Mouse (Mus musculus) embryo, embryonic 11.5 days (tissue): ENCODE measurements at regions not wholly inside any gene's neighbourhood (a gene's known extent, or its start where the extent isn't known, plus 50 kb on each side); places are given as distances from the start of the nearest gene placed in this dataset.
A peak's percentile ranks its signal among the peaks of the same experiment; 100 is the strongest.

Source experiments
- DNase-seq: peaks from one replicate; pipeline ENCODE4 v3.0.0-alpha.2; 2012; ENCODE audit warnings: low read depth, low spot score

DNA sequence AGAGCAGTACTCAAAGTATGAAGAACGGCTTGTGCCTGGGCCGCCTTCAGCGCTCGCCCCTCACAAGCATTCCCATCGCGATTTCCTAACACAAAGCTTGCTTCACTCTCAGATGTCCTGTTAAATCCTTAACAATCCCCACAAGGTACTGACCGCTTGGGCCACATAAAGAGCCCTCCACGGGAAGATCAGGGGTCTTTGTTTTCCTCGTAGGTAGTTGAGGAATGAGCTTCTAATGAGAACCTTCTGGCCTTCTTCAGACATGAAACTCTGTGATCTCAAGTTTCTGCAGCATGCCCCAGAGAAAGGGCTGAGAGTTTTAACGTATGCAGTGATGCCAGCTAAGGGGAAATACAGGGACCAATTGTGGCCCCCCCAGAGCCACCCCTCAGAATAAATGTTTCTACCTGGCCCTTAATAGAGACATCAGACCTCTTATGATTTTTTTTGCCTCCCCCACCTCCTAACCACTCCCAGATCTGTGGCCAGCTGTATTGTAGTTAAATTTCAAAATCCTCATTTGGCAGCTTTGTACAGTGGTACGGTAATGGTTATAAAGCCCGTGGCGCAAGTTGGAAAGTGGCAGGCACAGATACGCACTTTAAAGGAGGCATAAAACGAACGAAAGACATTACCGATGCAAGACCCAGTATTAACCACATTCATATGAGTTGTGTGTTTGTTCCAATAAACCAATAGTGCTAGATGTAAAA is 618.6 kb downstream of the Epha4 start:
- DNase-seq = peak; percentile 22

DNA sequence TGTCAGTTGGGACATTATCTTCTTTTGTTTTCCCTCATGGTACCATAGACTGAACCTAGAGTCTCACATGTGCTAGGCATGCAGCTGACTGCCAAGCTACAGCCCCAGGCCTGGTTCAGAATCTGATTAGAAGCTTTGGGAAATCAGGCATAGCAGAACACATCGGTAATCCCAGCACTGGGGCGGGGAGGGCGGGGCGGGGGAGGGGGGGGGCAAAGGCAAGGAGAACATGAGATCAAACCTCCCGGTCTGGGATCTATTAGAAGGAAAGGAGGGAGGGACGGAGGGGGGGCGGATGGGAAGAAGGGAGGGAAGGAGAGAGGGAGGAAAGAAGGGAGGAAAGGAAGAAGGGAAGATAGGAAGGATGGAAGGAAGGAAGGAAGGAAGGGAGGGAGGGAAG is 617.5 kb downstream of the Epha4 start:
- no peak for DNase-seq

DNA sequence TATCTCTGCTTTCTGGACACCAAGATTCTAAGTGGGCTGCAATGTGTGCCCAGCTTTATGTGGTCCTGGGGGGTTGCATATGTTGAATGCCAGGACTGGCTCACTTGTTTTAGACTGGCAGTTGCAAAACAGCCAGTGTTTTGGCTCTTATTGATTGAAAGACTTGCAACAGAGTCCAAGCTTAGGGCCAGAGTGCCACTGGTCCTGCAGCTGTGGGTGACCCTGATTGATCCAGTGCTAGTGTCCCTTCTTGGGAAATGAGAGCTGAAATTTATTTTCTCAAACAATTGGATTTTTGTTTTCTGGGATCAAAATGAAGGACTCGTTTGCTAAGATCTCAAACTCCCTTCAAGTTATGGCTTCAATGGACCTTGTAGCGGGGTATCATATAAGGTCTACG is 603.4 kb downstream of the Epha4 start:
- DNase-seq = no peak

DNA sequence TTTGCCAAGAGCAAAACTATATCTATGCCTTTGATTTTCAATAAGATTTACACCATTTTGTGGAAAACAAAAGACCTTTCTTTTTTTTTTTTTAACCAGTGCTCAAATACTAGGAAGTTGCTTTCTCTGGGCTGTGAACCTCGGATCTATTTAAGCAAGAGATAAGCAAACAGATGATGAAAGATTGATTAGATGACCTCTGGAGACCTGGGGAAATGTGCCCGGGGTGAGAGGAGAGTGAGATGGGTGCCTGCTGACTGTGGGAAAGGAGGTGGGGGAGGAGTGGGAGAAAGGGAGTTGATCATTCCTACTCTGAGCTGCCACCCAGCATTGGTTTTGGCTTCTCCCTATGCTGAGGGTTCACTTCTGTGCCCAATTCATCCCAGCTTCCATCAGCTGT is 595.3 kb downstream of the Epha4 start:
- no peak for DNase-seq

DNA sequence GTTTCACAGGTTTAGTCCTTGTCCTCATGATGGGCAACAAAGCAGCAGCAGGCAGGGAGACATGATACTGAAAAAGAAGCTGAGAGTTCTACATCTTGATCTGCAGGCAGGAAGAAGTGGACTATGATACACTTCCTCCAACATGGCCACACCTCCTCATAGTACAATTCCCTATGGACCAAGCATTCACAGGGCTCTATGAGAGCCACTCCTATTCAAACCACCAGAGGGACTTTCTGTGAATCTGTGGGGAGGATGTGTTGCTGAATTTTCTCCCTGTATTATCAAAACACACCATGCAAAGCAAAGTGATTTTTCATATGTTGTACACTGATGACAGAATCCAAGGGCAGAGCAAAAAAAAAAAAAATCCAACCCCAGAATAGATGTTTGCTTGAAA is 594.3 kb downstream of the Epha4 start:
- DNase-seq = no peak

DNA sequence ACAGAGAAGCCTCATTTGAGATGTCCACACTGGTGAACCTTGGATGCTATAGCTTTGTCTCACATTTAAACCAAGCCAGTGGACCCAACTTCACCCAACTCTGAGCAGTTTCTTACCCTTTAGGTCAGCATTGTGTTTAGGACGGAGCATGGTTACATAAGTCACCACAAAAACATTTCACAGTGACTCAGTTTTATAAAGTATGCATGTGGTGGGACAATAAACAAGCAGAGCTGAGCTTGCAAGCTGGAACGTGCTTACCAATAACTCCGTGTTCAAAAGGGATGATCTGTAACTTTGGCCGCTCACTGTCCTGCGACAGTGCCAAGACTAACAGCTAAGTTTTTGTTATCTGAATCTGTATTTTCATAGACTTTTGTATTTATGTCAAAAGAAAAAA is 587.8 kb downstream of the Epha4 start:
- no peak for DNase-seq

DNA sequence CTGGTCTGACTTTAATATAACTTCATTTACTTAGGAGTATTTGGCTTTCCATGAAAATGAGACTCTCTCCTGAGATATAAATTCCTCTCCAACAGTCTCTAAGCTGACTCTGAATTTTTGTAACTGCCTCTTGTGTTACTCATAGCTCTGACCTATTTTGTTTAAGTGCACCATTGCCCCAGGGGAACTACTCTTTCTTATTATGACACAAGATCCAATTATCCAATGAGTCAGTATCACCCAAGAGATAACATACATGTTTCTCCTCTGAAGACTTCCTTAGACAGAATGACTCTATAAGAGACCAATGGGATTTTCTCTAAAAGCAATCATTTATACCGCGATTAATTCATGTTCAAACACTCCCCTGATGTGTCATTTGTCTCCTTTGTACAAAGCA is 586.9 kb downstream of the Epha4 start:
- DNase-seq = no peak

DNA sequence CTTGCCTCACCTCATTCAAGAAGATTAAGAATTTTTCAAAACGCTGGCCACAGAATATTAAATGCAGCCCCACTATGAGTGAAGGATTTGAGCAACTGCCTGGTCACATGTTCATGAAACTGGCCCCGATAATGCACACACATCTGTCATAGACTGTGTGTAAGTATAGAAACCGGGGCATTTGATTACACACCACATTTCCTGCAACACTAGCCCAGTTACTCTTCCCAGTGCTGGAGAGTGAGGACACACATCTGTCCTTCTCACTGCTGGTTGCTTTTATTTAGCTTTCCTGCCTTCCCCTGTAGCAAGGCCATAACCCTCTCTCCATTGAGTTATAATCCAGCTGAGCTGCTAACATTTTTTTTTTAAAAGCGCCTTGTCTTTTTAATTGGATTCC is 581.4 kb downstream of the Epha4 start:
- DNase-seq = no peak

DNA sequence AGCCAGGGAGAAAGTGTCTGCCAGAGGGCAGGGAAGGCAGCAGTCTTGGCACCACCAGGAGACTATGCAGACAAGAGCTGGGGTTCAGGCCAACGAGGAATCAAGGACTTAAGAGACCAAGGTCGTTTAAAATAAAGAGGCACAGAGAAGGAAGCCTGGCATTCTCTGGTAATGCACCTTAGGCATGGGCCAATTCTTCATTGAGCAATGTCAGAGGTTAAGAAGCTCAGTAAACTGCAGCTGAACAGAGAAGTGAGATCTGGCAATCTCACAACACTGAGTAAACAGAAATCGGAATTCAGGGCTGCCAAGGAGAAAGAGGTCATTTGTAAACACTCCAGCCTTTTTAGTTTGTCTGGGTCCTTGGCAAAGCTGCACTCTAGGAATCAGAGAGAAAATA is 572.2 kb downstream of the Epha4 start:
- DNase-seq = no peak

DNA sequence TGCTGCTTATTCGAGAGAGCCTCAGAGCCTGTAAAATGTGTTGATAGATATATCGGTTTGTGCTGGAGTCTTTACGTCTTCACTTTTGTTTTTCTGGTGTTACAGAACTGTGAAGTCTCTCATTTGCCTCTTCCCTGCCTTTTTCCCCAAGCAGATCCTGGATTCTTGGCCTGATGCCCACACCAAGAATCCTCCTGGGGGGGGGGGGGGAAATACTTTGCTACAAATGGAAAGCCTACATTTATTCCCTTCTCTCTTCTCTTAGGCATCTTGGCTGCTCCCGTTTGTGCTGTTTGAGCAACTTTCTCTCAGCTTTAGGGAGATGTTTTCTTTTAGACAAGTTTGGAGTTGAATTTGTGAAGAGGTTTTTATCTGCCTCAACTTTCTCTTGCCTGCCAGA is 570.8 kb downstream of the Epha4 start:
- no peak for DNase-seq

DNA sequence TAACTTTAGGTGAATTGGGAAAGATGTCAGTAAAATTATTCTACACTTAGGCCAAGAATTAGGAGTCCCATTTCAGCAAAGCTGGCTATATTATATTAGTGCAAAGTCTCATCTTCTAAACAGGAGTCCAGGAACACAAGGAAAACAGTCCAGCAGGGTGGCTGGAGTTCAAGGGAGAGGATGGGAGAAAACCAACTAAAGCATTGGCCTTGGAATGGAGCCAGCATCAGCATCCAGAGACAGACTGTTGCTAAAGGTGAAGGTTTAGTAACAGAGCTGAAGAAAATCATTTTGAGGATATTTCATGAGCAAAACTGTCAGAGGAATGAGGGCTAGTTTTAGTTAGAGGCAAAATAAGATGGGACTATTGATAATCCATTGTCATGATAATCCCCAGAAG is 559.9 kb downstream of the Epha4 start:
- no peak for DNase-seq

DNA sequence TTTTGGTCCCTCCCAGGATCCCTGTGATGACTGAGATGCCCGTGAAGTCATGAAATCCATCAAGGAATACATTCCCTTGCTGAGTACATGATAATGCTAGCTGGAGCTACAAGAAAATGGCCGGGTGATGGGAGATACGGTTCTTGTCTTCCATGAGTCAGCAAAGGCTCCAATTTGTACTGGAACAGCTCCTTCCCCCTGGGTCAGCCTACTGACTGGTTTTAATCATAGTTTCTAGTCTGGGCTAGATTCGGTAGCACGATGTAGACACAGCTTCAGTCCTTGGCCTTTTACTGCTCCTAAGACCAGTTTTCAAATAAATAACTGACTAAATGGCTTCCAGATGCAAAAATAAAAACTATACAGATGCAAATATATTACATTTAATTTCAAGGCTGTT is 557.5 kb downstream of the Epha4 start:
- DNase-seq = no peak

DNA sequence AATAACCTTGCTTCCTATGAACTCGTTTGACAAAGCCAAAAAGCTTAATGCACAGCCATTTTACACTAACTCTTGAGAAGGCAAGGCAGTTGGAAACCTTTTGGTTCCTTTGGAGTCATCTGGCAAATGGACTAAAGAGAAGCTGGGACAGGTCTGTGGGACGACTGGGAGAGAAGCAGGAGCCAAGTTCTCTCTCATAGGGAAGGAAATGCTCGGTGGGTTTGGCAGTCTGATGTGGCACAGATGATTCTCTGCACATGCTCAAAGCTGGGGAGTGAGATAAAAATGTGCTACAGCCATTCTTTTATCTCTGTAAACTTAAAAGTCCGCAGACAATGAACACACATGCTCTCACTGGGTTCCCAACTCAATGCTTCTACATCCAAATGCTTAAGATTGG is 556.2 kb downstream of the Epha4 start:
- DNase-seq = no peak

DNA sequence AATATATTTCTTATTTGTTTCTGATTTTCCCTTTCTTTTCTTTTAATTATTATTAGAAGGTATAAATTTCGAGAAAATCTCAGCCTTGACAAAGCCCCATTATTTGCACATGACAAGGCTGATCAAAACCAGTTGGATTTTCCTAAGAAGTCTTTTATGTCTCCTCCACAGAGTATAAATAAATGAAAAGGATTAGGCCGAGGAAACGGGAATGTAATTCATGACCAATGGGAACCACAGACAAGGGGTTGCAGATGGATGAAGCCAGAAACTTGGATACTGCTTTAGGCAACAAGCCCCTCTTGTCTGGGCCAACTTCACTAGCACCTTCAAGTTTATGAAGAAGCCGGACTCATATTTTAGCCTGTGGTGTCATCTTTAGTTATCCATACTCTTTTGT is 542.4 kb downstream of the Epha4 start:
- DNase-seq = no peak

DNA sequence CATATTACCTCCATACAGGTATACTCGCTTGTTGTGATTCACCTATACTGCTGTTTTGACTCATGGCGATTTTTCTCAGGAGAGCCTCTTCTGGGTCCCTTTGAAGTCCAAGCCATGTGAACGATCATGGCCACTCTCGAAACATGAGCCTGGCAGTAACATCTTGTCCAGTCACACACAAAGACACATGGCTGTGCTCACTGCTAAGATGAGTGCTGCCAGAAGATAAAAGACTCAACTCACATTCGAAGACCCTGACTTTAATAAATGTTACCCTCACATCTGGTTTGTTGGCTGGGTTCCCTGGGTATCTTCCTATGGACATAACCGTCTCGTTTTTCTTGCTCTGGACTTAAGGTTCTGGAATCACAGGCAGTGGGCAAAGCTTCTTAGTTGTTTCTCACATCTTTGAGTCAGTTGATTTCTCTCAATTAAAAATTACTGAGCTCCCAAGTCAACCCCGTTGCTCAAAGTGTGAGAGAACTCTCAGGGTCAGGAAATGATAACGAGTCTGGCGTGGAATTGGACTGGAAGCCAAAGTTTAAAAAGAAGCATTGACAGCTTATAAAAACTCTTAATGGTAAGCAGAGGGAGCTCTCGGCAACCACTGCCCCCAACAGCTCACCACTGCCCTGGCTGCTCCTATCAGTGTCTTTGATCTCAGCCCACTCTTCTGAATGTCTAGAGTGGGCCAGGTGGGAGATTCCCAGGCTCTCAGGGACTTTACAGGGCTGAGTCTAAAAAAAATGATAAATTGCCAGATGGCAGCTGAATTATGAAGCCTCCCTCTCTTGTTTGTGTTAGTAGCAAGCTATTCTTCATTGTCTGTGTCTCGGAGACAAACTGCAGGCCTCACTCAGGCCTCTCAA is 539.6 kb downstream of the Epha4 start:
- DNase-seq = no peak

DNA sequence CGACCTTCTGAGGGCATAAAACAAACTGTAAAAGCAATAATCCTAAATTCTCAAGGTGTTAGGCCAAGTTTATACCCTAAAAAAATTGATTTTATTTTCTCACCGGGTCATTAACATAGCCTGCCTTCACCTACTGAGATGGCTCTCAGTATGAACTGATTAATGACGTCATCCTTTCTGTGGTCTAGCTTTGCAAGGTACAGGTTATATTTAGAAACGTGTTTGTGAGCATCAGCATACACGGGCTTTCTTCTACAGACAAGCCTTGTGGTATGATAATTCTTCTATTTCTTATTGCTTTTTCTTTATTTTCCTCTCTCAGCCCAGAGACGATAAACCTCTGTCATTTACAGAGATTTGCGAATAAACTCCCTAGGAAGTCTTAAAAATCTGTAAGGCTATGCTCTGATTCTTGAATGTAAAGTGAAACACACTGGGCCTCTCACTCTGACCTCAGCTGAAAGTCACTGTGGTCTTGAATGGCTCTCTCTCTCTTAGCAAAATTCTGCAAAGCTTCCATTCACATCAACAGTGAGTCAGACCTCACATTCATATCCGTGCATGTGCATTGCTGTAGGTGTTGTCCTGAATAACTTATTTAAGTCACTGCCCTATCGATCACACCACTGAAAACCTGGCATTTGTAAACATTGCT is 534.3 kb downstream of the Epha4 start:
- DNase-seq = no peak

DNA sequence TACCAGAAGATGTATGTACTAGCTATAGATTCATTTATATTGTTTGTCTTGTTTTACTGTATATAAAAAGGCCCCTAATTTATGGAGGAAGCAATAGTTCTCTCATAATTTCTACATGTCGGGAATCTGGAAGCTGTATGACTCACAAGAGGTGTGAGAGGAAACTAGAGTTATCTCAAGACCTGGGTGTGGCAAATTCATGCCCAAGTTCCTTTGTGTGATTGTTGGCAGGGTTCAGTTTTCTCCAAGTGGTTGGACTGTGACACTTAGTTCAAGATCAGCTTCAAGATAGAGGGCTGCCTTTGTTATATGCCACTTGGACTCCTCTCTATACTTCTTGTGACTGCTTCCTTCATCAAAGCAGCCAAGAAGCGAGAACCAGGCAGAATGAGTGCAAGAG is 521.1 kb downstream of the Epha4 start:
- no peak for DNase-seq

DNA sequence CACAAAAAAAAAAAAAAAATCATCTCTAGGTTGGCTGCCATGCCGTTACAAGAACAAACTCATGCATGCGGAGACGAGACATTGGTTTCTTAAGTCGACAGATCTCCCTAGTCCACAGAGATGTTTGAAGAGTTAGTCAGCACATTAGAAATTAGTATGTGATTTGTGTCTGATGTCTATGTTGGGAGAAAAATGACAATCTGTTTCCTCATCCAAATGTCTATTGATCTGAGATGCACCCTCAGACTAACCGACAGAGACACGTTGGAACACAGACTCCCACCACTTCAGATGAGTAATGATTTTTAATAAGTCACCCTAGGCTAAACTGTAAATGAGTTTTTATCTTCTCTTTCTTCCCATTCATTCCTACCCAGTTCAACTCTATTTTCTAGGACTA is 506.9 kb downstream of the Epha4 start:
- no peak for DNase-seq

DNA sequence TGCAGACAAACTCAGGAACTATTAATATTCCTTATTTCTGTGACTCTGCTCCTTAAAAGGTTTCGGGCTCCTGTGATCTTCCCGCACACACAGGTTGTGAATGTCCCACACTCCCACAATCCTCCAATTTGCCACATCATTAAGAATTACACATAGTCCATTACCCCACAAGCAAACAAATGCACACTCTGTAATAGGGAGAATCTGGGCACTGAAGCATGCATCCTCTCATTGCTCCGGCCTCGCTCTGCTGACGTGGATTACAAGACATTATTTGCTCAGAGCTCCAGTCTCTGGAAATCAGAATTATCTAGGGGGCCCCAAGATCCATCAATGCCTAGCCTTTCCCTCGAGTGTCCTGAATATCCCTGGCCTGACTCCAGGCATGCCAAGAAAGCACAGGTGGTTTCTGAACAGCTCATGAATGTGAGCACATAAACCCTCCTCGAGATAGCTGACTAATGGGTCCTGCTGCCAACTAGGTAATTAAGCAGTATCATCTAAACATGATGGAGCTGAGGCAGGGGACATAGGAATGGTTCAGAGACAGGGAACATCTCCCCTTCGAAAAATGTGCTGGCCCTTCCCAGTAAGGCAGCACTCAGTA is 504.2 kb downstream of the Epha4 start:
- DNase-seq = no peak

DNA sequence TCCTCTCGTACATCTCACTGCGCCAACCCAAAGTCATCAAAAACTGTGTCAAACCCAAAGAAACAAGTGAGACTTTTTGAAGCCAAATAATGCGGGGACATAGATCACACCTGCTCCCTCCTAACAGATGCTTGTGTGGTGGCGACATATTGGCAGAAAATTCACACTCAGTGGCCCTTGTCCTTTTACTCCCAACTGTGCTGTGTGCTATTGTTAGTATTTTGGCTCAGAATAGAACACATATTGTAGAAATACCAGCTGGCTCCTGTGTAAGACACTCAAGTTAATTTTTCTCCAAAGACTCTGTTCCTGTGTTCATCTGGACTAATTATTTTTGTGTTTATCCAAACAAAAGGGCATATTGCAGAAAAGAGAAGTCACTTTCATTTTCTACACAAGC is 487.2 kb downstream of the Epha4 start:
- no peak for DNase-seq

DNA sequence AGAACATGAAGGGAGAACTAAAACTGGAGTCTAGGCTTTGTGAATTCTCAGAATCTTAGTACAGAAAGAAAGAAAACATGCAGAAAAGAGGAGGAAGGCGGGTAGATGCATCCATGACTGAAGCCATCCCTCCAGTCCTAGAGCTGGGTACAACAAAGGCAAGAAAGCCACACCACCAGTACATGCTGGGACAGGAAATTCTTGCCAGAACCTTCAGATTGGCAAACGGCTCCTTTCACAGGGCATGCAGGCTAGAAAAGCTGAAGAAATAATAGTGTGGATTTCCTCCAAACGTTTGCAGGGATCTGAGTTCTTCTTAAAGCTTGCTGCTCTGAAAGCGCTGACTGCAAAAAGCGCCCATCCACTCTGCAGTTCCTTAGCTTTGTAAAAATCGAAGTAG is 486.7 kb downstream of the Epha4 start:
- no peak for DNase-seq

DNA sequence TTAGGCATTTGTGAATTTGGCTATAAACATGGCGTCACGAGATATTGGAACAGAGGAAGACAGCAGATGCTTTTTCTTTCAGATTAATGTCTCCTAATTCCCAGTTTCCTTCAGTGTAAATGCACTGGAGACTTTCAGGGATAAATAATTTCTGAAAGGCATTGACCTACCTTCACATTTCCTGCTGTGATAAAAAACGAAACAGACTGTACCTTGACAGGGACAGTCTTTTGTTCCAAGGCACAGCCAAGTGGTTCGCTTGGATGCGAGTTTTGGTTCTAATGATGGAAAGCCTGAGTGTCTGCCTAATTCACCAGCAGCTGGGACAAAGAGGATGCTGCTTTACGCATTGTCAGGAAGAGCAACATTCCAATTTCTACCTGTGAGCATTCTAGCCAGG is 485.8 kb downstream of the Epha4 start:
- no peak for DNase-seq
